Mouse (Mus musculus): Measurements from ENCODE around the gene Vps8. TPM values are rescaled to one million over a fixed set of nuclear protein-coding genes. Genes with fewer than 3 reads are reported as not detected.

The Vps8 gene
- polyA plus RNA-seq, 1 experiment from 2014 or later: 19.0 TPM

DNA sequence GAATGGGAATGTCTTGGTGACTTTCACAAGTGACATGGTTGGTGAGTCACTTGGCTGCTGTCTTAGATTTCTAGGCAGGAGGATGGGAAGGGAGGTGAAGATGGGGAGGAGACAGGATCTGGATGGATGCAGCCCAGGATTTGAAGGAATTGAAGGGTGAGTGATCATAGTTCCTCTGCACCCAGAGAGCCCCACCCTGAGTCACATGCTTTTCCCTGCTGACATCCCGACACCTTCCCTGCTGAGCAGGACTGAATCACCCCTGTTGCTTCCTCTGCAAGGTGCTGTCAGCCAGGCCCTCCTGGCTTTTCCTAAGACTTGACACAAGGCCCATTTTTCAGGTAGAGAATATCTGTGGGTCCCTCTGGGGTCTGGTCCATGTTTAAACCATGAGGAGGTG is 41.4 kb upstream of the Vps8 start:
- H3K4me1 ChIP-seq (ENCODE audit: control insufficient read depth, insufficient read depth, low read length): peaks cover 15% of the 10 kb centered on the region
- no peak for ATAC-seq (replicated peaks; ENCODE audit: insufficient number of reproducible peaks, low FRiP score, low TSS enrichment, low read depth)

DNA sequence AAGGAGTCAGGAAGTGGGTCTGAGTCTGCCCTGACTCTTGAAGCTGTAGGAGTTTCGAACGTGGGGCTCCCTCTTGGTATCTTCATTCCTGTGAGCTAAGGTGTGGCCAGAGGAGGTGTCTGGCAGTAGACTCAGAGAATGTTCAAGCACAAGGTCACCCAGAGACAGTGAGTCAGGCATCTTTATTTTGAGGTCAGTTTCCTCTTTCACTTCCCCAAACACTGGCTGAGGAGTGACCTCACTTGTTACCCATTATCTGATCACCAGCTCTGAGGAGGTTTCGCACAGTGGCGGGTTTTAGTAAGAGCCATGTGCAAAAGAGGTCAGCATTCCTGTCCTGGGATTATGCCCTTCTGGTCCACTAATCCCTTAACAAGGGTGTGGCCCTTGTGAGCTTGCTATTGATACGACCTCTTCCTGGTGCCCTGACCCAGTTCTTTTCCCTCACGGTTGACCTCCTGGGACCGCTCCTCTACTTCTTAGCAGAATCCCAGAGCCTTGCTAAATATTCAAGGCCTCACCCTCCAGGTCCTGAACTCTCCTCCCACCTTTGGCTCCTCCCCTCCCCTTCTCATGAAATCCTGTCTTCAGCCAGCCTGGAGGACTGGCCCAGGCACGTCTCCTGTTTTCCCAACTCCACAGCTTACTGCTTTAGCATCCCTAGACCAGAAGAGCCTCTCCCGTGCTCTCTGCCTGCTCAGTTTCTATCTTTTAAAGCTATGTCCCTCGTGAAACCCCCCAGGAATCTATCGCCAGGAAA is 40.6 kb upstream of the Vps8 start:
- Histone ChIP-seq H3K4me2 (ENCODE audit: low read depth, low read length) (no peak overlapping the region; the same call in 1 of the 2 replicates), H3K27ac (replicated peaks; ENCODE audit: low read depth, low read length) (no peak overlapping the region), H3K27me3 (ENCODE audit: control insufficient read depth, insufficient read depth, low read length) (no peaks in the 10 kb centered on the region), H3K4me1 (ENCODE audit: control insufficient read depth, insufficient read depth, low read length) (peaks cover 10% of the 10 kb centered on the region), H3K9me3 (replicated peaks; ENCODE audit: control insufficient read depth, low read length) (no peaks in the 10 kb centered on the region), H3K4me3 (ENCODE audit: low read depth, low read length) (no peak overlapping the region), H3K36me3 (replicated peaks; ENCODE audit: control insufficient read depth, insufficient read depth, low read depth, low read length) (no peaks in the 10 kb centered on the region), H3K9ac (replicated peaks; ENCODE audit: low read length) (no peak overlapping the region)
- ATAC-seq (replicated peaks; ENCODE audit: insufficient number of reproducible peaks, low FRiP score, low TSS enrichment, low read depth) (no peak), DNase-seq (ENCODE audit: low spot score) (peak; percentile 46)
- WGBS: 32% methylated on average over 11 of the region's 11 CpGs

More for the DNA sequence above, 41.4 kb upstream of the Vps8 start:
- no peak overlapping the region for H3K4me3 ChIP-seq (ENCODE audit: low read depth, low read length)
- no peaks in the 10 kb centered on the region for H3K9me3 ChIP-seq (replicated peaks; ENCODE audit: control insufficient read depth, low read length)
- no peak overlapping the region for H3K4me2 ChIP-seq (ENCODE audit: low read depth, low read length)
- no peak overlapping the region for H3K27ac ChIP-seq (replicated peaks; ENCODE audit: low read depth, low read length)
- H3K36me3 ChIP-seq (replicated peaks; ENCODE audit: control insufficient read depth, insufficient read depth, low read depth, low read length): no peaks in the 10 kb centered on the region
- no peak overlapping the region for H3K9ac ChIP-seq (replicated peaks; ENCODE audit: low read length)
- no peak for DNase-seq (ENCODE audit: low spot score)
- 86% methylated on average over 1 of the region's 1 CpGs for WGBS
- no peaks in the 10 kb centered on the region for H3K27me3 ChIP-seq (ENCODE audit: control insufficient read depth, insufficient read depth, low read length)

DNA sequence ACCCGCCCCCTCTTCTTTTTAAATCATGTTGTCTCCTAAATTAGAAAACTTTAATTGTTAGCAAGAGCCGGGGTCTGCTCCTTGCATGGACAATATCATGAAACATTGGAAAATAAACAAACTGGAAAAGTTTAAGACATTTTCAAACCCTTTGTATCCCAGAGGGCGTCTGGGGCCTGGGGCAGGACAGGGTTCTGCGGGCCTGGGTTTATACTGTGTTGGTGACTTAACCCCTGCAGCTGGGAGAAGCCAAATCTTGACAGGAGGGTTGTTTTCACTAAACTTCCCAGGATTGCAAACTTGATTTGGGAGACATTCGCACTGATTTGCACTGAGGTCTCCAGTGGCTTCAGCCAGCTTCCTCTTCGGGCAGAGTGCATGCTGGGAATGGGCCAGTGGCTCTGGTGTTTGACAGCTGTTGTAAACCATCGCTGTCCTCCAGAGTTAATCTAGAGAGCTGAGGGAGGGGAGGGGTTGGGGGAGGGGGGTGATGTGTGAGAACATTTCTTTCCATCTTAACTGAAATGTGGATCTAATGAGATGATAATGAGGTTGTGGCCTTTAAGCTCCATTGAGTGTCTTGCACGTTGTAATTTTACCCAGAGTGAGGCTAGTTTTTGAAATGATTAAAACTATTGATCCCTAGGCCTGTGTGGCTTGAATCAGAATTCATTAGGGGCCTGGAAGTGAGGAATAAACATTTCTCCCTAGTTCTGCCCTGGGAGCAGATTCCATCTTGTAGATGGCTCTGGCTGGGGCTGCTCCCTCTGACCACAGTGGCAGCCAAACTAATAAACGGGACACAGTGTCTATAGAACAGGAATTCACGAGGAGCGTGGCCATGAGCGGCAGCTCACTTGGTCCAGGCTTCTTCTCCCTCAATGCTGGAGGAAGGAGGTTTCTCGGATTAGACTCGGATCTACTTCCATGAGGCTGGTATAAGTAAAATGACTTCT is 36.7 kb upstream of the Vps8 start:
- H3K27me3 ChIP-seq (ENCODE audit: control insufficient read depth, insufficient read depth, low read length): no peaks in the 10 kb centered on the region
- 52% methylated on average over 14 of the region's 14 CpGs for WGBS
- H3K4me2 ChIP-seq (ENCODE audit: low read depth, low read length): no peak overlapping the region
- peaks cover 9% of the 10 kb centered on the region for H3K4me1 ChIP-seq (ENCODE audit: control insufficient read depth, insufficient read depth, low read length)
- no peak overlapping the region for H3K9ac ChIP-seq (replicated peaks; ENCODE audit: low read length)
- no peaks in the 10 kb centered on the region for H3K36me3 ChIP-seq (replicated peaks; ENCODE audit: control insufficient read depth, insufficient read depth, low read depth, low read length)
- H3K4me3 ChIP-seq (ENCODE audit: low read depth, low read length): no peak overlapping the region
- no peaks in the 10 kb centered on the region for H3K9me3 ChIP-seq (replicated peaks; ENCODE audit: control insufficient read depth, low read length)
- no peak; the same call in 1 of the 2 replicates for ATAC-seq (replicated peaks; ENCODE audit: insufficient number of reproducible peaks, low FRiP score, low TSS enrichment, low read depth)
- H3K27ac ChIP-seq (replicated peaks; ENCODE audit: low read depth, low read length): 0 out of 2 replicates have a peak overlapping the region, but pooled peaks have one; percentile 35
- peak; percentile 52 for DNase-seq (ENCODE audit: low spot score)

DNA sequence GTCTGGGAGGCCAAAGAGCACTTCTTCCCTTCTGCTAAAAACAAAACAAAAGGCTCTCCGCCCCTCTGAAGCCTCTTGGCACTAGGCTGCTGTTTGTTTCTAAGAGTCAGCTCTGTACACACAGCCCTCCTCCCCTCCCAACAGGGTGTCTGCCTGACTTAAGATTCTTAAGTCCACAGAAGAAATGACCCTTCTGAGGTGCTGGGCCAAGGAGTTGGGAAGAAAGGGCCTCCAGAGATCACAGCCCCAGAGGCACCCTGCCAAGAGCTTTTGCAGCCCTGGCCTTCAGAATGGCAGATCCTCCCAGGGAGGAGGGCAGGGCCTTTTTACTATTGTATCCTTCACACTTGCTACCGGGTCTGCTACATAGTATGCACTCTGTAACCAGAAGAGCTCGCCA is 33.6 kb upstream of the Vps8 start:
- no peak for ATAC-seq (replicated peaks; ENCODE audit: insufficient number of reproducible peaks, low FRiP score, low TSS enrichment, low read depth)

DNA sequence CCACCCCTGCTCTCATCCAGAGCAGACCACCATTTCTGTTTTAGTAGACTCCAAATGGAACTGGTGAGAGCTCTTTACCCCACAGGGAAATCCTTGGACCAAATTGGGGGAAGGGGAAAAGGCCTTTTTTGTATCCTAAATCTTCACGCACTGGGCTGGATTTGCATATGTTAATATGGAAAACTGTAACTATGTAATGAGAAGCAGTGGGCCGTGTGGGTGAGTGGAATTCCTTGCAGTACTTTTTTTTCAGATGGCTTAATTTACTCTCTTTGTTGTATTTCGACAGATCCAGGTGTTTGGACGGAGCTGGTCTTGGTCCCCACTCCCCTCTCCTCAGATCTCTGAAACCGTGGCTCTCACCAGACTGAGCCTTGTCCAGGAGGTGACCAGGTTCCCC is 32.2 kb upstream of the Vps8 start:
- peaks cover 4% of the 10 kb centered on the region for H3K4me1 ChIP-seq (ENCODE audit: control insufficient read depth, insufficient read depth, low read length)
- DNase-seq (ENCODE audit: low spot score) (no peak), ATAC-seq (replicated peaks; ENCODE audit: insufficient number of reproducible peaks, low FRiP score, low TSS enrichment, low read depth) (no peak)
- no peak overlapping the region for H3K4me3 ChIP-seq (ENCODE audit: low read depth, low read length)
- 47% methylated on average over 5 of the region's 5 CpGs for WGBS
- H3K36me3 ChIP-seq (replicated peaks; ENCODE audit: control insufficient read depth, insufficient read depth, low read depth, low read length): no peaks in the 10 kb centered on the region
- no peak overlapping the region for H3K4me2 ChIP-seq (ENCODE audit: low read depth, low read length)
- H3K9ac ChIP-seq (replicated peaks; ENCODE audit: low read length): no peak overlapping the region
- H3K27ac ChIP-seq (replicated peaks; ENCODE audit: low read depth, low read length): no peak overlapping the region
- no peaks in the 10 kb centered on the region for H3K27me3 ChIP-seq (ENCODE audit: control insufficient read depth, insufficient read depth, low read length)
- no peaks in the 10 kb centered on the region for H3K9me3 ChIP-seq (replicated peaks; ENCODE audit: control insufficient read depth, low read length)

More for the DNA sequence above, 33.6 kb upstream of the Vps8 start:
- no peaks in the 10 kb centered on the region for H3K36me3 ChIP-seq (replicated peaks; ENCODE audit: control insufficient read depth, insufficient read depth, low read depth, low read length)
- no peaks in the 10 kb centered on the region for H3K27me3 ChIP-seq (ENCODE audit: control insufficient read depth, insufficient read depth, low read length)
- no peaks in the 10 kb centered on the region for H3K9me3 ChIP-seq (replicated peaks; ENCODE audit: control insufficient read depth, low read length)
- no peak overlapping the region for H3K4me2 ChIP-seq (ENCODE audit: low read depth, low read length)
- DNase-seq (ENCODE audit: low spot score): no peak
- peaks cover 4% of the 10 kb centered on the region for H3K4me1 ChIP-seq (ENCODE audit: control insufficient read depth, insufficient read depth, low read length)
- H3K27ac ChIP-seq (replicated peaks; ENCODE audit: low read depth, low read length): no peak overlapping the region
- WGBS: 42% methylated on average over 3 of the region's 3 CpGs
- no peak overlapping the region for H3K9ac ChIP-seq (replicated peaks; ENCODE audit: low read length)
- H3K4me3 ChIP-seq (ENCODE audit: low read depth, low read length): no peak overlapping the region

DNA sequence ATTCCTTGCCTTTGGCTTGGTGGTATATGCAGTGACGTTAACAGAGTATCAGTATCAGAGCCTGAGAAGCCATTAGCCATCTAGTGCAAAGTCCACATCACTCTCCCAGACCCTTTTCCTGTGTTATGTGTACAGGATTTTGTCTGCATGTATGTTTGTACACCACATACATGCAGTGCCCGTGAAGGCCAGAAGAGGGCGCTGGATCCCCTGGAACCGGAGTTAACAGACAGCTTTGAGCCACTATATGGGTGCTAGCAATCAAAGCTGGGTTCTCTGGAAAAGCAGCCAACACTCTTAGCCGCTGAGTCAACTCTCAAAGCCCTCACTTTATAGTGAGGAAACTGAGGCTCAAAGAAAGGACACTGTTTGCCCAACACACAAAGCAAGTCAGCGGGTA is 30.8 kb upstream of the Vps8 start:
- Histone ChIP-seq H3K36me3 (replicated peaks; ENCODE audit: control insufficient read depth, insufficient read depth, low read depth, low read length) (no peaks in the 10 kb centered on the region), H3K4me2 (ENCODE audit: low read depth, low read length) (no peak overlapping the region), H3K27me3 (ENCODE audit: control insufficient read depth, insufficient read depth, low read length) (no peaks in the 10 kb centered on the region), H3K4me1 (ENCODE audit: control insufficient read depth, insufficient read depth, low read length) (peaks cover 4% of the 10 kb centered on the region), H3K9ac (replicated peaks; ENCODE audit: low read length) (no peak overlapping the region), H3K4me3 (ENCODE audit: low read depth, low read length) (no peak overlapping the region), H3K9me3 (replicated peaks; ENCODE audit: control insufficient read depth, low read length) (no peaks in the 10 kb centered on the region), H3K27ac (replicated peaks; ENCODE audit: low read depth, low read length) (peak overlapping the region; percentile 43; the same call in 1 of the 2 replicates)
- DNase-seq (ENCODE audit: low spot score) (peak; percentile 55), ATAC-seq (replicated peaks; ENCODE audit: insufficient number of reproducible peaks, low FRiP score, low TSS enrichment, low read depth) (no peak)
- WGBS: 65% methylated on average over 6 of the region's 6 CpGs

DNA sequence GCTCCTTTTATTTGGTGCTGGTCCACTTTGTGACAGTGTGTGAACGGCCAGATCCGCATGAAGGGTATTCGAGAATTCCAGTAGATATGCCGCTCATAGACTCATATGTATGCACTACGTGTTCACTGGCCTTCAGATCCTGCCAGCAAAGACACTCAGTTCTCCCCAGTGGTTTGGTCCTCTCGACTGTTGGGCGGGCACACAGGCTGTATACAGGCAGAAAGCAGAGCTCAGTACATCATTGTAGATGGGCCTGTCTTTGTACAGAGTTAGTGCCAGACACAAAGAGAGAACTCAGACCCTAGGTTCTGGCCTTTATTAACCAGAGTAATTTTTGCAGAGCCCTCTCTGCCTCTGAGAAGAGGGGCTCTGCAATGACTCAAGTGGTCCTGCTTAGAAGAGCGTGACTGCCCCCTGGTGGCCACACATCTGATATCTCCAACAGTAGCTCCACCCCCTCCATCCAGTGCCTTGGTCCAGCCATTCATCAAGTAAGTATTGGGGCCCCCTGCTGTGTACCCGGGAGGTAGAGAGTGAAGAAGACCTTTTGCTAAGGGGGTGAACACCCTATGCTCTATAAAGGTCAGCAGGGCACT is 30.3 kb upstream of the Vps8 start:
- Histone ChIP-seq H3K9ac (replicated peaks; ENCODE audit: low read length) (no peak overlapping the region), H3K4me1 (ENCODE audit: control insufficient read depth, insufficient read depth, low read length) (peaks cover 4% of the 10 kb centered on the region), H3K27me3 (ENCODE audit: control insufficient read depth, insufficient read depth, low read length) (no peaks in the 10 kb centered on the region), H3K36me3 (replicated peaks; ENCODE audit: control insufficient read depth, insufficient read depth, low read depth, low read length) (no peaks in the 10 kb centered on the region), H3K4me3 (ENCODE audit: low read depth, low read length) (no peak overlapping the region), H3K27ac (replicated peaks; ENCODE audit: low read depth, low read length) (peak overlapping the region; percentile 43; the same call in 1 of the 2 replicates), H3K4me2 (ENCODE audit: low read depth, low read length) (no peak overlapping the region), H3K9me3 (replicated peaks; ENCODE audit: control insufficient read depth, low read length) (no peaks in the 10 kb centered on the region)
- 49% methylated on average over 9 of the region's 9 CpGs for WGBS
- DNase-seq (ENCODE audit: low spot score): peak; percentile 97
- ATAC-seq (replicated peaks; ENCODE audit: insufficient number of reproducible peaks, low FRiP score, low TSS enrichment, low read depth): peak; percentile 60

Data from embryonic facial prominence, embryonic 11.5 days (tissue).